Mouse (Mus musculus) heart, adult 2 months (tissue): ENCODE results near the gene Gckr. TPM values are rescaled to one million over a fixed set of nuclear protein-coding genes. Genes with fewer than 3 reads are reported as not detected.

Experiments
- DNase-seq, 2 experiments: peaks; one replicate each; pipeline ENCODE4 v3.0.0; 2021
- H3K27ac ChIP-seq: fragments of 200-600 bp; 2 replicates; pipeline ENCODE4 v1.8.1; 2022
- H3K27me3 ChIP-seq: fragments of 200-500 bp; 2 replicates; pipeline ENCODE4 v1.6.1; 2012; ENCODE audit warnings: mild to moderate bottlenecking, low read length, inconsistent platforms, mixed read lengths; ENCODE audit not compliant: control insufficient read depth, insufficient read depth
- H3K36me3 ChIP-seq: fragments of 200-500 bp; 2 replicates; pipeline ENCODE4 v1.6.1; 2012; ENCODE audit warnings: low read length, inconsistent platforms; ENCODE audit not compliant: control insufficient read depth, insufficient read depth
- H3K4me1 ChIP-seq: fragments of 200-500 bp; 2 replicates; pipeline ENCODE4 v1.6.1; 2011; ENCODE audit warnings: low read length; ENCODE audit not compliant: control insufficient read depth, insufficient read depth
- H3K4me3 ChIP-seq: fragments of 200-600 bp; 2 replicates; pipeline ENCODE4 v1.8.1; 2022
- H3K79me2 ChIP-seq: fragments of 200-500 bp; replicated peaks from 2 replicates; pipeline ENCODE4 v1.6.1; 2012; ENCODE audit warnings: mild to moderate bottlenecking, inconsistent platforms, low read length, moderate library complexity, mixed read lengths; ENCODE audit not compliant: control insufficient read depth, insufficient read depth
- H3K9ac ChIP-seq: fragments of 200-500 bp; 2 replicates; pipeline ENCODE4 v1.6.1; 2012; ENCODE audit warnings: low read depth, mild to moderate bottlenecking, control low read depth, inconsistent platforms, low read length, mixed read lengths
- CTCF ChIP-seq: fragments of 200-600 bp; IDR thresholded peaks from 2 replicates; pipeline ENCODE4 v1.8.1; 2022; ENCODE audit warnings: antibody characterized with exemption, mild to moderate bottlenecking, moderate library complexity
- EP300 ChIP-seq: fragments of 200-500 bp; IDR thresholded peaks from 2 replicates; pipeline ENCODE4 v1.6.1; 2011; ENCODE audit warnings: low read depth, low read length, control low read depth; ENCODE audit not compliant: insufficient read depth
- POLR2A ChIP-seq: fragments of 200-500 bp; IDR thresholded peaks from 2 replicates; pipeline ENCODE4 v1.6.1; 2011; ENCODE audit warnings: mild to moderate bottlenecking, low read depth, low read length, control low read depth; ENCODE audit not compliant: insufficient read depth
- WGBS: fragments of 180-500 bp; shearing (Covaris S2); methylation state at CpG from one replicate; pipeline ENCODE4 v1.1.7; 2018; 5-methylcytosine and 5-hydroxymethylcytosine counted together
- intact Hi-C: fragments of 180-260 bp; cut with DNase I; formaldehyde crosslinking; loops from one replicate; pipeline ENCODE4 v1.15.1; 2025
- polyA plus RNA-seq: library from polyadenylated mRNA; depleted of rRNA; stranded (reverse); fragments of >200 nt; gene quantifications from 2 replicates; pipeline ENCODE4 v1.2.3, GENCODE M21; 2012
- total RNA-seq, 2 experiments: library from RNA; stranded (reverse); gene quantifications; 2 replicates each; pipeline ENCODE4 v1.2.3; 2021

The Gckr gene
- total and polyA plus RNA-seq, 3 experiments = not detected

DNA sequence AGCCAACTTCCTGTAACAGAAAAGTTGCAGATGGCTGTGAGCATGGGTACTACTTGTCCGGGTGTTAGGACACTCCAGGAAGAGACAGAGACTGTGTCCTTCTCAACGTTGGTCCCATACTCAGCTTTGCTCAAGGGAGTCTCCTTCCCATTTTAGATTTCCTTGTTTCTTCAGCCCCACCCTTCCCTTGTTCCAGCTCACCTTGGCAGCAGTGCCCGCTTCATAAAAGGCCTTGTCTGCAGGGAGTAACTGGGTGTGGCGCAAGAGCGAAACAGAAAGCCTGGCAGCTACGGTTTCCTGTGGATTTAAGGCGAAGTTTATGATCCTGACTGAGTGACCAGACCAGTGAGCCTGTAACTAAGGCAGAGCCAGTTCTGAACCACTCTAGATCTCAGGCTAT, 42.8 kb upstream of the Gckr start:
- DNase-seq = peak; percentile 56 to 72
- peaks cover 16% of the 10 kb centered on the region for H3K4me1 ChIP-seq
- no peak overlapping the region for H3K9ac ChIP-seq
- peaks cover 8% of the 10 kb centered on the region for H3K36me3 ChIP-seq
- peak overlapping the region; percentile 7; the same call in 1 of the 2 replicates for H3K4me3 ChIP-seq
- peak; percentile 52; the same call in 1 of the 2 replicates for TF ChIP-seq POLR2A
- TF ChIP-seq CTCF = no peak
- no peak for TF ChIP-seq EP300
- H3K79me2 ChIP-seq = no peaks in the 10 kb centered on the region
- WGBS = 35% methylated on average over 7 of the region's 7 CpGs
- intact Hi-C loops = no loop called here
- H3K27me3 ChIP-seq = no peaks in the 10 kb centered on the region
- peak overlapping the region; percentile 73 for H3K27ac ChIP-seq

DNA sequence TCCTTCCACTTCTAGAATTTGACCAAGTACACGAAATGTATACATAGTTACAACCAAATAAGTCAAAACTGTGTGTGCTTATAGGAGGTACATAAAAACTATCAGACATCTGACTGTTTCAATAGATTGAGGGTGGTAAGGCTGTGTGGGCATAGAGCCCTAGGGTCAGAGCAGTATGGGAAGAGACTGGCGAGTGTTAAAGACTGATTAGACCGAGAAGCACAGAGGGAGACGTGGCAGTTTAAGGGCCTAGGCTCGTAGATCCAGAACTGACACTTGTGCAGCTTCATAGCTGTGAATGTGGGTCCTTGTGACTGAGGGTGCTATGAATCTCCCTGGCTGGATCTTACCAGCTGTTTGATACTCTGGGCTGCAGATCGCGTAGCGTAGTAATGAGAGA, 42.3 kb upstream of the Gckr start:
- 80% methylated on average over 8 of the region's 8 CpGs for WGBS
- H3K9ac ChIP-seq = no peak overlapping the region
- no peak for DNase-seq
- H3K4me3 ChIP-seq = no peak overlapping the region
- TF ChIP-seq CTCF = no peak
- TF ChIP-seq POLR2A = no peak
- no peak for TF ChIP-seq EP300
- intact Hi-C loops = no loop called here
- peaks cover 5% of the 10 kb centered on the region for H3K36me3 ChIP-seq
- H3K4me1 ChIP-seq = peaks cover 16% of the 10 kb centered on the region
- H3K27me3 ChIP-seq = no peaks in the 10 kb centered on the region
- H3K27ac ChIP-seq = peak overlapping the region; percentile 73
- no peaks in the 10 kb centered on the region for H3K79me2 ChIP-seq

DNA sequence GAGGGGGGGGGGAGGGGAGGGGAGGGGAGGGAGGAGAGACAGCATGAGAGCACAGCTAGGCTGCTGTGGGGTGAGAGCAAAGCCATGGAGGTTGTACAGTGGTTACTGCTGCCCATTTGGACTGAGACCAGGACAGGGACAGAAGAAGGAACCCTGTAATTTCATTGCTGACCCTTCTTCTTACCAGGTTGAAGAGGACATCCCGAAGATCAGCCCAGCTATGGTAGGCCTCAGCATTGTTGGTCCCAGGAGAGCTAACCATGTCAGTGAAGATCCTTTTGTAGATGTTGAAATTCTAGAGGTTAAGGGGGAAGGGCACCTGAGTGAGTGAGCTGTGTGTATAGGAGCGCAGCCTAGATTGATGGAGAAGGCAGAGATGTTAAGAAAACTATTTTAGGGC, 41.9 kb upstream of the Gckr start:
- Histone ChIP-seq H3K36me3 (no peaks in the 10 kb centered on the region), H3K4me1 (peaks cover 16% of the 10 kb centered on the region), H3K9ac (no peak overlapping the region), H3K79me2 (no peaks in the 10 kb centered on the region), H3K4me3 (no peak overlapping the region), H3K27ac (no peak overlapping the region), H3K27me3 (no peaks in the 10 kb centered on the region)
- intact Hi-C loops = no loop called here
- WGBS = 93% methylated on average over 2 of the region's 2 CpGs
- no peak for DNase-seq
- TF ChIP-seq CTCF (no peak), EP300 (no peak), POLR2A (no peak)

DNA sequence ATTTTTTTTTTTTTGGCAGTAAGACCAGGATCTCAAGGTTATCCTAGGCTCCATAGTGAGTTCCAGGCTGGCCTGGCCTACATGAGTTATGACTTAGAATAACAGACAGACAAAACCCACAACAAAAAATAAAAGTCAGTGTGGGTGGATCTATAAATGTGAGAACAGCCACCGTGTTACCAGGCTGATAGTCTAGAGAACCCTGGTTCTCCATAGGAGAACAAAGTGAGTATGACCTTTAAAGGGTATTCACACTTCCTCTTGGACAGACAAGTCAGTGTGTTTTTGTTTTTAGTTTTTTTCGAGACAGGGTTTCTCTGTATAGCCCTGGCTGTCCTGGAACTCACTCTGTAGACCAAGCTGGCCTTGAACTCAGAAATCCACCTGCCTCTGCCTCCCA, 41.3 kb upstream of the Gckr start:
- intact Hi-C loops = no loop called here
- no peak overlapping the region for H3K9ac ChIP-seq
- no peaks in the 10 kb centered on the region for H3K79me2 ChIP-seq
- no peaks in the 10 kb centered on the region for H3K27me3 ChIP-seq
- H3K27ac ChIP-seq = no peak overlapping the region
- no peak overlapping the region for H3K4me3 ChIP-seq
- DNase-seq = no peak
- 65% methylated on average over 2 of the region's 2 CpGs for WGBS
- no peaks in the 10 kb centered on the region for H3K36me3 ChIP-seq
- TF ChIP-seq CTCF = no peak
- no peak for TF ChIP-seq POLR2A
- TF ChIP-seq EP300 = no peak
- peaks cover 16% of the 10 kb centered on the region for H3K4me1 ChIP-seq

DNA sequence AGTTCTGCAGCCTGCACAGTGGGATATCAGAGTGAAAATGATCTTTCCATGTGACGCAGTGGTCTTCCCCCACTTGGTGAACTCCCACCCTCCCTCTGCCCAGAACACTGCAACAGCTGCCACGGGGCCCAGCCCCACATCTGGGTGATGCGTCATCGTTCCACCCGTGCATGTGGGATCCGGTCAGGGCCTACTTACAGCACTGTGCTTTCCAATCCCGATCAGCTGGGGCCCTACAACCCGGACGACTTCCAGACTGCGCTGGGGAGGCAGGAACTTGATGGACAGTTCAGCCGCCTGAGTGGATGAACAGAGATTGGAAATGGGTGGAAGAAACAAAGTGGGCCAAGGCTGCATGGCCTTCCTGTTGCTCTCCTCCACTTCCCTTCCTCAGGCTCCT, 39.6 kb upstream of the Gckr start:
- Histone ChIP-seq H3K79me2 (no peaks in the 10 kb centered on the region), H3K4me3 (no peak overlapping the region), H3K4me1 (peaks cover 16% of the 10 kb centered on the region), H3K36me3 (no peaks in the 10 kb centered on the region), H3K27ac (no peak overlapping the region), H3K9ac (no peak overlapping the region), H3K27me3 (no peaks in the 10 kb centered on the region)
- 62% methylated on average over 11 of the region's 11 CpGs for WGBS
- DNase-seq = peak in 1 of 2 experiments; percentile 22
- intact Hi-C loops = no loop called here
- TF ChIP-seq EP300 = no peak
- TF ChIP-seq CTCF = no peak
- no peak for TF ChIP-seq POLR2A

DNA sequence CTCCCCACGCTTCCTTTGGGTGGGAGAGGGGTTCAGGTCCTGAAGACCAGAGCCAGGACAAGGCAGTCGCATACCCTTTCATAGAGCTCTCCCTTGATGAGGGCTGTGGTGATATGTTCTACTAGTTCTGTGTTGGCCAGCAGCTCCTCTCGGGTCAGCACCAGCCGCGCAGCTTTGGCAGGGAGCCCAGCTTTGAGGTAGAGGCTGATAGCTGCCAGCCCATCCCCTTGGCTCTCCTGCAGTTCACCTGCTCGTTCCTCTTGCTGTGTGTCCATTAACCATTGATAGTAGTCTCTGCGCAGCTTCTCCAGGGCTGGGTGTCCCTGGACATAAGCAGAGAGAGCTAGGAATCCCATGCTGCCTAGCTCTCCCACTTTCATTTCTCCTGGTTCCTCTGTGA, 31.1 kb upstream of the Gckr start:
- H3K27me3 ChIP-seq = no peaks in the 10 kb centered on the region
- WGBS = 60% methylated on average over 7 of the region's 7 CpGs
- no peak overlapping the region for H3K9ac ChIP-seq
- TF ChIP-seq CTCF = no peak
- TF ChIP-seq POLR2A = no peak
- TF ChIP-seq EP300 = no peak
- no peaks in the 10 kb centered on the region for H3K79me2 ChIP-seq
- H3K36me3 ChIP-seq = no peaks in the 10 kb centered on the region
- no peak overlapping the region for H3K4me3 ChIP-seq
- intact Hi-C loops = no loop called here
- no peak for DNase-seq
- no peaks in the 10 kb centered on the region for H3K4me1 ChIP-seq
- no peak overlapping the region for H3K27ac ChIP-seq
